Mouse (Mus musculus): ENCODE measurements around the gene Cotl1. TPM values are rescaled to one million over a fixed set of nuclear protein-coding genes. Genes with fewer than 3 reads are reported as not detected.

The Cotl1 gene
- polyA plus RNA-seq (2012; rRNA removed), result 57.7 and 72.9 TPM in 2 replicates

DNA sequence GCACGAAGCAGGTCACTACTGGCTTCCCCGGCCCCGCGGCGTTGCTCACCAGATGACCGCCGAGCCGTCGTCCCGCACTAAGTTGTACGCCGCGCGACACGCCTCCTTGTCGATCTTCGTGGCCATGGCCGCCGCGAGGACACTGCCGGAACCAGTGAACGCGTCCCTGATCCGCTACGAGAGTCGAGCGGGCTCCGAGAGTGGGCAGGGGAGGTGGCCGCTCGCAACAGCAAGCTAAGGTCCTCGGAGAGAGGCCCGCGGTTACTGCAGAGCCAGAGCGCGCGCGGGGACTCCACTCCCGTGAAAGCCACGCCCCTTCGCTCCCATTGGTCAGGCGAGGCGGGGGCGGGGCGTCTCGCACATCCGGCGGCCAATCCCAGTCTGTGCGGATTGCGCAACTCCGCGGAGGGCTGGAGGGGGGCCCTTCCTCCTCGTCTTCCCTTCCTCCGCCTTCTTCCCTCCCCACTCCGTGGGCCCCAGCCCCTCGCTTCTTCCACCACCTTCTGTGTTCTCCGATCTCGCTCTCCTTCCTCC is at the start of gene Cotl1:
Gene Cotl1 (minus strand): TSS at position 270 of the 534 bp plus-strand sequence.

DNA sequence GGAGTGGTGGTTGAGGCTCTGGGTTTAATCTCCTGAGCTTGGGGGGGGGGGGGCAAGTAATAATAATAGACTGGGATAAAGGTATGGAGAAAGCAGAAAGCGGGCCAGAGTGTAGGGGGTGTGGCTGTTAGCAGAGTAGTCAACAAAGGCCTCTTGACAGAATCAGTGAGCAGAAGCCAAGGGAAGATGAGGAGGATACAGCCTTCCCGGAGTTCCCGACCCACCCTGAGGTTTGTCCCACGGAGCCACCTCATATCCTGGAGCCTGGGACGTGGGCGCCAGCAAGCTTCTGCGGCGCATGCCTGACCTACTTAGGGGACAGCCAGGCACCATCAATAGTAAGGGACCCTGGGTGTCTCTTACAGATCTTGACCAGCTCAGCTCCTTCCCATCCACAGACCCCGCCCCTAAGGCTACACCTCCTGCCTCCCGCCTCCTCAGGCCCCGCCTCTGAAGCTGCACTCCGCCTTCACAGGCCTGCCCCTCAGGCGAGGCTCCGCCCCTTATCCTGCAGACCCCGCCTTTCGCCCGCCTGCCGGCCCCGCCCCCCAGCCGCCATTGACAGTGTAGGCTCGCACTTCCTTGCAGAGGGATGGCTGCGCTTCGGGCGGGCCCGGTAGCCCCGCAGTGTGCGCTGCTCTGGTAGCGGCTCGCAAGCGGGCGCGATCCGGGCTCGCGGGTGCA is 21.5 kb upstream of the Cotl1 start, which contains the start of gene Klhl36:
Gene Klhl36 (plus strand): TSS at position 561 of the 684 bp plus-strand sequence.

DNA sequence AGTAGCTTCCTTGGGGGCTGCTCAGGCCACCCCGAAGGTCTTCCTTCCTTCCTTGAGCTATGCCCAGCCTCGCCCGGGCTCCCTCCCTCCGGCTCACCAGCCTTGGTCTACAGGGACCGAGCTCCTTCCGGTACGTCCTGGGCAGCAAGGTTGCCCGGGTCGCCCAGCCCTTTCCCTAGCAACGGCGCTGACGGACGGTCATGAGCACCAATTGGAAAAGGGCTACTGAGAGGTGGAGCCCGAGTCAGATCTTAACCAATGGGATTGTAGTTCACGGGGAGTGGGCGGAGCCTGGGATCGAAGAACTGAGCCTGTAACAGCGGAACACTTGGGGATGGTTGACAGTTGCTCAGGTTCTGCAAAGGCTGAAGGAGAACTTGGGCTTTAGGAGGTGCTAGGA is 62.1 kb downstream of the Cotl1 start, which contains the start of gene Tldc1:
Gene Tldc1 (minus strand): TSS at position 154 of the 400 bp plus-strand sequence.

Other genes with a start within 250 kb of the Cotl1 start
- 5.6 and 6.9 TPM in 2 replicates for gene Taf1c, start 235.3 kb downstream of the Cotl1 start, polyA plus RNA-seq (2012; rRNA removed)
- not detected in 2 replicates for gene Adad2, start 227.8 kb downstream of the Cotl1 start, polyA plus RNA-seq (2012; rRNA removed)
- not detected in 2 replicates for gene Kcng4, start 204.9 kb downstream of the Cotl1 start, polyA plus RNA-seq (2012; rRNA removed)
- gene Wfdc1, start 174.2 kb downstream of the Cotl1 start, polyA plus RNA-seq (2012; rRNA removed), result 0.77 and 1.1 TPM in 2 replicates
- 0.07 and 0.08 TPM in 2 replicates for gene Atp2c2, start 140.5 kb downstream of the Cotl1 start, polyA plus RNA-seq (2012; rRNA removed)
- gene Tldc1, start 62.1 kb downstream of the Cotl1 start, polyA plus RNA-seq (2012; rRNA removed), result 2.6 and 2.9 TPM in 2 replicates
- 2.6 and 2.7 TPM in 2 replicates for gene Klhl36, start 21.7 kb upstream of the Cotl1 start, polyA plus RNA-seq (2012; rRNA removed)
- gene Usp10, start 69.8 kb upstream of the Cotl1 start, polyA plus RNA-seq (2012; rRNA removed), result 38.7 and 49.6 TPM in 2 replicates
- gene Gm20388, start 70.3 kb upstream of the Cotl1 start, polyA plus RNA-seq (2012; rRNA removed), result 7.1 and 8.4 TPM in 2 replicates
- 0.31 and 0.38 TPM in 2 replicates for gene Crispld2, start 151.9 kb upstream of the Cotl1 start, polyA plus RNA-seq (2012; rRNA removed)

Data from liver, embryonic 14 days (tissue).